Mouse (Mus musculus) mouse embryonic stem cell (cell line): Measurements from ENCODE around the gene Unc5b.

Source experiments
- in situ Hi-C, 2 experiments: fragments of 300-500 bp; cut with MboI; formaldehyde crosslinking; loops; 1 replicate in 1 of 2; 3 replicates in 1 of 2; pipeline ENCODE4 v1.14.3; 2019 to 2020; ENCODE audit warnings: low sequenced_read_pairs in 2 of 2, low pct_unique_long_range_greater_than_20kb in 1 of 2, mixed read lengths in 1 of 2; ENCODE audit not compliant: unreplicated experiment in 1 of 2

The Unc5b gene

GRCm38 (mm10) chr10:60805436-60806206 lies 25.8 kb downstream of the Unc5b start:
- in situ Hi-C loops: no loop called here

- in situ Hi-C loops: no loop called here
These were observed 26.5 kb downstream of the Unc5b start for GRCm38 (mm10) chr10:60804865-60805264.

GRCm38 (mm10) chr10:60803971-60804370 lies 27.4 kb downstream of the Unc5b start:
- in situ Hi-C loops: no loop called here

- in situ Hi-C loops: no loop called here
These were observed 29.4 kb downstream of the Unc5b start for GRCm38 (mm10) chr10:60801898-60802412.

GRCm38 (mm10) chr10:60801168-60801897 lies 30.0 kb downstream of the Unc5b start:
- in situ Hi-C loops: no loop called here

GRCm38 (mm10) chr10:60800295-60801167 lies 30.9 kb downstream of the Unc5b start:
- in situ Hi-C loops: no loop called here

- in situ Hi-C loops: no loop called here
These were observed 33.5 kb downstream of the Unc5b start for GRCm38 (mm10) chr10:60797682-60798422.

- in situ Hi-C loops: no loop called here
These were observed 34.9 kb downstream of the Unc5b start for GRCm38 (mm10) chr10:60796474-60796873.

- in situ Hi-C loops: no loop called here
These were observed 35.4 kb downstream of the Unc5b start for GRCm38 (mm10) chr10:60796028-60796427.

GRCm38 (mm10) chr10:60794792-60795191 lies 36.6 kb downstream of the Unc5b start:
- in situ Hi-C loops: no loop called here

GRCm38 (mm10) chr10:60794374-60794773 lies 37.0 kb downstream of the Unc5b start:
- in situ Hi-C loops: no loop called here

- in situ Hi-C loops: no loop called here
These were observed 38.5 kb downstream of the Unc5b start for GRCm38 (mm10) chr10:60792841-60793240.

- in situ Hi-C loops: no loop called here
These were observed 39.0 kb downstream of the Unc5b start for GRCm38 (mm10) chr10:60792365-60792764.

GRCm38 (mm10) chr10:60790912-60791311 lies 40.5 kb downstream of the Unc5b start:
- in situ Hi-C loops: no loop called here

GRCm38 (mm10) chr10:60787303-60788074 lies 43.9 kb downstream of the Unc5b start:
- in situ Hi-C loops: loop anchor here in 1 of 2 experiments (5.0 kb wide), 1 partner anchor 40 kb away; no protein-coding TSS in a partner anchor

- in situ Hi-C loops: loop anchor here (5.0 kb wide), 1 partner anchor 279 kb away; no protein-coding TSS in a partner anchor
These were observed 47.8 kb downstream of the Unc5b start for GRCm38 (mm10) chr10:60783608-60784007.

GRCm38 (mm10) chr10:60779628-60780027 lies 51.8 kb downstream of the Unc5b start:
- in situ Hi-C loops: loop anchor here (5.0 kb wide), 1 partner anchor 283 kb away; no protein-coding TSS in a partner anchor
